Mouse (Mus musculus) layer of hippocampus, adult 18-20 months (tissue): ENCODE results near the gene Sgca. TPM values are rescaled to one million over a fixed set of nuclear protein-coding genes. Genes with fewer than 3 reads are reported as not detected.
"Not testable (repeated sequence)": the region's sequence is repeated elsewhere in the genome, so short reads cannot be mapped to it uniquely, and the experiment has no call there.

Source experiments
- DNase-seq, 2 experiments: peaks; one replicate each; pipeline ENCODE4 v3.0.0; 2022; ENCODE audit warnings: low spot score in 2 of 2
- long read RNA-seq: library from polyadenylated mRNA; stranded (forward); transcript quantifications from one replicate; pipeline ENCODE4 v2.0.0, GENCODE M21; 2021
- total RNA-seq, 2 experiments: library from RNA; stranded (reverse); gene quantifications; 2 replicates each; pipeline ENCODE4 v1.2.3; 2021

Sgca gene
- total RNA-seq, result under 1 TPM in 1 of 2 experiments, not detected in 1; 0.27 TPM
- long read RNA-seq, result 0 reads

GRCm38 (mm10) chr11:94976199-94976598, at the start of gene Sgca:
TSS of gene Sgca (minus strand) at chr11:94976327.
- no peak for DNase-seq

GRCm38 (mm10) chr11:95025227-95026012, 49.3 kb upstream of the Sgca start:
- DNase-seq, result no peak

- DNase-seq, result peak in 1 of 2 experiments; percentile 54
Observed at GRCm38 (mm10) chr11:95024439-95025184, 48.5 kb upstream of the Sgca start.

- no peak for DNase-seq
Observed at GRCm38 (mm10) chr11:95023481-95023880, 47.4 kb upstream of the Sgca start.

- no peak for DNase-seq
Observed at GRCm38 (mm10) chr11:95022237-95022992, 46.3 kb upstream of the Sgca start.

GRCm38 (mm10) chr11:95015484-95015883, 39.4 kb upstream of the Sgca start:
- DNase-seq, result no peak

GRCm38 (mm10) chr11:95012487-95012886, 36.4 kb upstream of the Sgca start:
- no peak for DNase-seq

- no peak for DNase-seq
Observed at GRCm38 (mm10) chr11:95012075-95012474, 35.9 kb upstream of the Sgca start.

GRCm38 (mm10) chr11:95011416-95011815, 35.3 kb upstream of the Sgca start:
- no peak for DNase-seq

- DNase-seq, result not testable (repeated sequence)
Observed at GRCm38 (mm10) chr11:95010841-95011403, 34.8 kb upstream of the Sgca start.

GRCm38 (mm10) chr11:95010141-95010739, 34.1 kb upstream of the Sgca start:
- DNase-seq, result no peak

GRCm38 (mm10) chr11:95009629-95010014, 33.5 kb upstream of the Sgca start, which contains the start of gene Samd14:
TSS of gene Samd14 (plus strand) at chr11:95009879.
- peak in 1 of 2 experiments; percentile 63 for DNase-seq

- no peak for DNase-seq
Observed at GRCm38 (mm10) chr11:95008661-95009628, 32.8 kb upstream of the Sgca start.

GRCm38 (mm10) chr11:95007418-95007817, 31.3 kb upstream of the Sgca start:
- DNase-seq, result no peak

GRCm38 (mm10) chr11:95006525-95007219, 30.5 kb upstream of the Sgca start:
- DNase-seq, result peak in 1 of 2 experiments; percentile 70

GRCm38 (mm10) chr11:95006038-95006437, 29.9 kb upstream of the Sgca start:
- DNase-seq, result no peak

GRCm38 (mm10) chr11:95004937-95005198, 28.7 kb upstream of the Sgca start:
- peak in 1 of 2 experiments; percentile 57 for DNase-seq

GRCm38 (mm10) chr11:95004136-95004936, 28.2 kb upstream of the Sgca start:
- DNase-seq, result no peak
